Mouse (Mus musculus): ENCODE data around the gene Pdzd8.

GRCm38 (mm10) chr19:59344304-59344711 is 1.3 kb downstream of the Pdzd8 start:
- no peak for TF ChIP-seq CTCF (IDR thresholded peaks at IDR 0.05; ENCODE audit: low read depth, low read length)
- no peak for TF ChIP-seq POLR2A (IDR thresholded peaks at IDR 0.05; ENCODE audit: insufficient read depth, low read length)
- TF ChIP-seq EP300 (IDR thresholded peaks at IDR 0.05; ENCODE audit: insufficient read depth, low read depth, low read length) = no peak
